Mouse (Mus musculus): ENCODE results near the gene Pknox2. TPM values are rescaled to one million over a fixed set of nuclear protein-coding genes. Genes with fewer than 3 reads are reported as not detected.

Gene Pknox2
- polyA plus RNA-seq, 1 experiment from 2014 or later, result 0.09 TPM

GRCm38 (mm10) chr9:37103778-37104177 lies 43.4 kb downstream of the Pknox2 start:
- ChIA-PET CTCF (no interaction called here), POLR2A (no interaction called here)
- no peak for TF ChIP-seq CTCF (IDR thresholded peaks at IDR 0.05)
- in situ Hi-C loops (cut with MboI; ENCODE audit: low pct_unique_long_range_greater_than_20kb), result no loop called here
- no peak for ATAC-seq
- DNase-seq (ENCODE audit: low read depth, low spot score), result no peak
- H3K27me3 ChIP-seq, result no peaks in the 10 kb centered on the region

GRCm38 (mm10) chr9:37101059-37101940 lies 45.9 kb downstream of the Pknox2 start:
- no peaks in the 10 kb centered on the region for H3K27me3 ChIP-seq
- DNase-seq (ENCODE audit: low read depth, low spot score), result no peak
- CTCF ChIA-PET, result no interaction called here
- in situ Hi-C loops (cut with MboI; ENCODE audit: low pct_unique_long_range_greater_than_20kb), result no loop called here
- TF ChIP-seq CTCF (IDR thresholded peaks at IDR 0.05), result no peak
- no peak for ATAC-seq
- POLR2A ChIA-PET, result no interaction called here

GRCm38 (mm10) chr9:37099595-37099994 lies 47.6 kb downstream of the Pknox2 start:
- ChIA-PET CTCF (no interaction called here), POLR2A (no interaction called here)
- DNase-seq (ENCODE audit: low read depth, low spot score) (no peak), ATAC-seq (peak; percentile 44)
- H3K27me3 ChIP-seq, result no peaks in the 10 kb centered on the region
- TF ChIP-seq CTCF (IDR thresholded peaks at IDR 0.05), result no peak
- in situ Hi-C loops (cut with MboI; ENCODE audit: low pct_unique_long_range_greater_than_20kb), result no loop called here

- H3K27me3 ChIP-seq, result no peaks in the 10 kb centered on the region
- ATAC-seq (no peak), DNase-seq (ENCODE audit: low read depth, low spot score) (no peak)
- in situ Hi-C loops (cut with MboI; ENCODE audit: low pct_unique_long_range_greater_than_20kb), result no loop called here
- CTCF ChIA-PET, result interaction anchor here (0.8 to 1.0 kb wide), 2 partner anchors 23 to 69 kb away, joined by 3 read pairs; no protein-coding TSS in a partner anchor
- POLR2A ChIA-PET, result no interaction called here
- no peak for TF ChIP-seq CTCF (IDR thresholded peaks at IDR 0.05)
Observed at GRCm38 (mm10) chr9:37098600-37098999, 48.6 kb downstream of the Pknox2 start.

GRCm38 (mm10) chr9:37094230-37094990 lies 52.8 kb downstream of the Pknox2 start:
- POLR2A ChIA-PET, result no interaction called here
- CTCF ChIA-PET, result interaction anchor here (1.4 kb wide), 1 partner anchor 8 kb away, joined by 3 read pairs; no protein-coding TSS in a partner anchor
- peaks cover 3% of the 10 kb centered on the region for H3K27me3 ChIP-seq
- ATAC-seq (no peak), DNase-seq (ENCODE audit: low read depth, low spot score) (no peak)
- in situ Hi-C loops (cut with MboI; ENCODE audit: low pct_unique_long_range_greater_than_20kb), result no loop called here
- no peak for TF ChIP-seq CTCF (IDR thresholded peaks at IDR 0.05)

GRCm38 (mm10) chr9:37093086-37093485 lies 54.1 kb downstream of the Pknox2 start:
- in situ Hi-C loops (cut with MboI; ENCODE audit: low pct_unique_long_range_greater_than_20kb), result no loop called here
- ChIA-PET CTCF (interaction anchor here (1.4 kb wide), 1 partner anchor 9 kb away, joined by 3 read pairs; no protein-coding TSS in a partner anchor), POLR2A (no interaction called here)
- H3K27me3 ChIP-seq, result peaks cover 8% of the 10 kb centered on the region
- ATAC-seq (no peak), DNase-seq (ENCODE audit: low read depth, low spot score) (no peak)
- no peak for TF ChIP-seq CTCF (IDR thresholded peaks at IDR 0.05)

GRCm38 (mm10) chr9:37089894-37090652 lies 57.1 kb downstream of the Pknox2 start:
- DNase-seq (ENCODE audit: low read depth, low spot score) (peak; percentile 61), ATAC-seq (peak; percentile 61)
- POLR2A ChIA-PET, result no interaction called here

GRCm38 (mm10) chr9:37085370-37085769 lies 61.8 kb downstream of the Pknox2 start:
- in situ Hi-C loops (cut with MboI; ENCODE audit: low pct_unique_long_range_greater_than_20kb), result no loop called here
- H3K27me3 ChIP-seq, result peaks cover 12% of the 10 kb centered on the region
- TF ChIP-seq CTCF (IDR thresholded peaks at IDR 0.05), result no peak
- POLR2A ChIA-PET, result no interaction called here
- DNase-seq (ENCODE audit: low read depth, low spot score), result peak; percentile 53
- ATAC-seq, result peak; percentile 66
- CTCF ChIA-PET, result interaction anchor here (1.5 kb wide), 1 partner anchor 92 kb away, joined by 3 read pairs; no protein-coding TSS in a partner anchor

More at GRCm38 (mm10) chr9:37089894-37090652, 57.1 kb downstream of the Pknox2 start:
- in situ Hi-C loops (cut with MboI; ENCODE audit: low pct_unique_long_range_greater_than_20kb), result no loop called here
- TF ChIP-seq CTCF (IDR thresholded peaks at IDR 0.05), result no peak
- H3K27me3 ChIP-seq, result peaks cover 15% of the 10 kb centered on the region
- CTCF ChIA-PET, result no interaction called here

- in situ Hi-C loops (cut with MboI; ENCODE audit: low pct_unique_long_range_greater_than_20kb), result no loop called here
- peaks cover 6% of the 10 kb centered on the region for H3K27me3 ChIP-seq
- ChIA-PET CTCF (no interaction called here), POLR2A (no interaction called here)
- no peak for TF ChIP-seq CTCF (IDR thresholded peaks at IDR 0.05)
- ATAC-seq (no peak), DNase-seq (ENCODE audit: low read depth, low spot score) (no peak)
Observed at GRCm38 (mm10) chr9:37082246-37082645, 65.0 kb downstream of the Pknox2 start.

GRCm38 (mm10) chr9:37080309-37080708 lies 66.9 kb downstream of the Pknox2 start:
- POLR2A ChIA-PET, result no interaction called here
- in situ Hi-C loops (cut with MboI; ENCODE audit: low pct_unique_long_range_greater_than_20kb), result no loop called here
- no peak for ATAC-seq
- H3K27me3 ChIP-seq, result peaks cover 9% of the 10 kb centered on the region
- CTCF ChIA-PET, result no interaction called here
- no peak for TF ChIP-seq CTCF (IDR thresholded peaks at IDR 0.05)
- DNase-seq (ENCODE audit: low read depth, low spot score), result no peak
